Mouse (Mus musculus) ES-Bruce4 (cell line): ENCODE results near the gene Bend3. TPM values are rescaled to one million over a fixed set of nuclear protein-coding genes. Genes with fewer than 3 reads are reported as not detected.

Source experiments
- H3K27ac ChIP-seq: 2 replicates; pipeline ENCODE4 v1.5.1; 2012; ENCODE audit warnings: low read length, inconsistent platforms; ENCODE audit not compliant: insufficient read depth
- H3K27me3 ChIP-seq: 2 replicates; pipeline ENCODE4 v1.6.1; 2012; ENCODE audit warnings: mild to moderate bottlenecking, low read length, inconsistent platforms; ENCODE audit not compliant: control insufficient read depth, poor library complexity, insufficient read depth, severe bottlenecking
- H3K36me3 ChIP-seq: 2 replicates; pipeline ENCODE4 v1.6.1; 2012; ENCODE audit warnings: inconsistent platforms, mild to moderate bottlenecking, low read length, moderate library complexity; ENCODE audit not compliant: control insufficient read depth, poor library complexity, insufficient read depth, severe bottlenecking
- H3K4me1 ChIP-seq: one replicate; pipeline ENCODE4 v1.8.1; 2011; ENCODE audit warnings: low read length; ENCODE audit not compliant: control insufficient read depth, insufficient read depth
- H3K4me3 ChIP-seq: 2 replicates; pipeline ENCODE4 v1.5.1; 2011; ENCODE audit warnings: low read depth, mild to moderate bottlenecking, low read length
- H3K9ac ChIP-seq: 2 replicates; pipeline ENCODE4 v1.6.1; 2012; ENCODE audit warnings: low read depth, mild to moderate bottlenecking, inconsistent platforms; ENCODE audit not compliant: poor library complexity, severe bottlenecking
- H3K9me3 ChIP-seq: replicated peaks from 2 replicates; pipeline ENCODE4 v1.6.1; 2012; ENCODE audit warnings: mild to moderate bottlenecking, low read length, inconsistent platforms; ENCODE audit not compliant: control insufficient read depth, poor library complexity, insufficient read depth, severe bottlenecking
- CTCF ChIP-seq: IDR thresholded peaks from one replicate; pipeline ENCODE4 v1.8.1; 2011; ENCODE audit warnings: low read depth, low read length
- EP300 ChIP-seq: IDR thresholded peaks from 2 replicates; pipeline ENCODE4 v1.6.1; 2011; ENCODE audit warnings: low read depth, low read length; ENCODE audit not compliant: insufficient read depth
- POLR2A ChIP-seq: IDR thresholded peaks from one replicate; pipeline ENCODE4 v1.8.1; 2011; ENCODE audit warnings: low read length; ENCODE audit not compliant: insufficient read depth
- polyA plus RNA-seq: library from polyadenylated mRNA; stranded (reverse); fragments of >200 nt; gene quantifications from 2 replicates; pipeline ENCODE4 v1.2.4, GENCODE M21; 2011; ENCODE audit warnings: low read depth; ENCODE audit not compliant: missing spikeins, insufficient read depth, insufficient read length

Gene Bend3
- polyA plus RNA-seq, 1 experiment, result 18.2 TPM

DNA sequence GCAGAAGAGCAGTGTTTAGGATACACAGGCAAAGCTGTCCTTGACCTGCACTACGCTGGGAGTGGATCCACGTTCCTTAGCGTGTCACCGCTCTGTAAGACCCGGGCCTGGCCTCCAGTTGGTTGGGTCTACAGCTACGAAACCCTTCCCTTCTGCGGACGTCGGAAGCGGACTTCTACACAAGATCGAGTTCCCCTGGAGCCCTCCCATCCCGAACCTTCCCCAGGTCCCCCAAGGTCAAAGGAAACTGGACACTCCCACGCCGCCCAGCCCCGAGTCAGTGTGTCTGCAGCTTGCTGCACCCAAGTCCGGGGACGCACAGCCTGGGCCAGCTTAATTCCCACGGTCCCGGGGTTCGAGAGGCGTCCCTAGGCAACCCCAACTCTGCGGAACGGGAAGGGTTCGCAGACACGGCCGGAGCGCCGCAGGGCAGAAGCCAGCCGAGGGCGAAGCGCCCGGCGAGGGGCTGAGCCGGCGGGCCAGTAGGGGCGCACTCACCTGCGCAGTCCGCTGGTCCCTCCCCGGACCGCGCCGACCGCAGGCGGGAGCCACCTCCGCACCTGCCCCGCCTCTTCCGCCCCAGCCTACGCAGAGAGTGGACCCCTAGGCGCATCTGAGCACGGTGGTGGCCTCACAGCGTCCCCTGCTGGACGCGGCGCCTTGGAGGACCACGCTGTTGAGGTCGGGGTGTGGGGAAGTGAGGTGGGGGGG is 62.0 kb downstream of the Bend3 start, which contains the start of gene 1700021F05Rik:
1700021F05Rik (minus strand) TSS at position 553 of the 711 bp plus-strand sequence.
- Histone ChIP-seq H3K4me3 (peak within 1 kb of the TSS; percentile 95), H3K9ac (peak within 1 kb of the TSS; percentile 66), H3K27me3 (no peaks in the 10 kb centered on the region), H3K36me3 (peaks cover 2% of the 10 kb centered on the region; the same call in 1 of the 2 replicates), H3K4me1 (no peaks in the 10 kb centered on the region), H3K27ac (no peak within 1 kb of the TSS), H3K9me3 (no peaks in the 10 kb centered on the region)
- TF ChIP-seq CTCF (peak; percentile 83), POLR2A (no peak), EP300 (peak; percentile 78; the same call in 1 of the 2 replicates)

DNA sequence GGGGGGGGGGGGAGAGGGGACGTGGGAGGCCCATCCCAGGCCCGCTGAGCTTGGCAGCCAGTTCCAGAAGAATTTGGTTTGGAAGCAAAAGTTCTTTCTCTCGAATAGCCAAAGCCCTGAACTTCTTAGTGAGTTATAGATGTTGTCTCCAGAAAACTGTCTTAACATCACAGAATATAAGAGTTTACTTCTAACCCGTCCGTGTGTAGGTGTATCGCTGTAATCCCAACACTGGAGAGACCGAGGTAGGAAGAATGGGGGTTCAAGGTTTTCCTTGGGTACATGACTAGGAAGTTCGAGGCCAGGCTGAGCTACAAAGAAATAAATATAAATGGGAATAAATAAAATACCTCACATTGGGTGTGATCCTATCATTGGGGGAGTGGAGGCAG is 62.5 kb downstream of the Bend3 start:
- Histone ChIP-seq H3K9me3 (no peaks in the 10 kb centered on the region), H3K4me3 (no peak overlapping the region), H3K4me1 (no peaks in the 10 kb centered on the region), H3K36me3 (no peaks in the 10 kb centered on the region), H3K27me3 (no peaks in the 10 kb centered on the region), H3K9ac (no peak overlapping the region), H3K27ac (no peak overlapping the region)
- no peak for TF ChIP-seq EP300
- TF ChIP-seq CTCF, result no peak
- TF ChIP-seq POLR2A, result no peak

- no peak overlapping the region for H3K27ac ChIP-seq
- H3K4me1 ChIP-seq, result peaks cover 2% of the 10 kb centered on the region
- no peak overlapping the region for H3K4me3 ChIP-seq
- H3K9me3 ChIP-seq, result no peaks in the 10 kb centered on the region
- H3K9ac ChIP-seq, result no peak overlapping the region
- H3K36me3 ChIP-seq, result no peaks in the 10 kb centered on the region
- H3K27me3 ChIP-seq, result no peaks in the 10 kb centered on the region
- TF ChIP-seq EP300 (no peak), POLR2A (no peak), CTCF (peak; percentile 65)
These were observed 70.8 kb downstream of the Bend3 start for GRCm38 (mm10) chr10:43549411-43549810.

GRCm38 (mm10) chr10:43550923-43551322 is 72.3 kb downstream of the Bend3 start:
- Histone ChIP-seq H3K9ac (peak overlapping the region; percentile 37; the same call in 1 of the 2 replicates), H3K27ac (peak overlapping the region; percentile 81)

GRCm38 (mm10) chr10:43551388-43551787 is 72.8 kb downstream of the Bend3 start:
- peak overlapping the region; percentile 37; the same call in 1 of the 2 replicates for H3K9ac ChIP-seq
- peaks cover 2% of the 10 kb centered on the region for H3K4me1 ChIP-seq
- H3K4me3 ChIP-seq, result no peak overlapping the region
- H3K27me3 ChIP-seq, result no peaks in the 10 kb centered on the region
- H3K27ac ChIP-seq, result peak overlapping the region; percentile 81
- TF ChIP-seq EP300 (peak; percentile 97), CTCF (no peak)
- no peaks in the 10 kb centered on the region for H3K36me3 ChIP-seq
- no peaks in the 10 kb centered on the region for H3K9me3 ChIP-seq

More at GRCm38 (mm10) chr10:43550923-43551322, 72.3 kb downstream of the Bend3 start:
- H3K4me1 ChIP-seq, result peaks cover 2% of the 10 kb centered on the region
- no peaks in the 10 kb centered on the region for H3K27me3 ChIP-seq
- H3K9me3 ChIP-seq, result no peaks in the 10 kb centered on the region
- no peak overlapping the region for H3K4me3 ChIP-seq
- no peak for TF ChIP-seq CTCF
- peak; percentile 81 for TF ChIP-seq EP300
- H3K36me3 ChIP-seq, result no peaks in the 10 kb centered on the region

- Histone ChIP-seq H3K27ac (no peak overlapping the region), H3K4me3 (no peak overlapping the region), H3K4me1 (no peaks in the 10 kb centered on the region), H3K9me3 (no peaks in the 10 kb centered on the region), H3K27me3 (no peaks in the 10 kb centered on the region), H3K36me3 (no peaks in the 10 kb centered on the region), H3K9ac (no peak overlapping the region)
- TF ChIP-seq EP300, result no peak
- no peak for TF ChIP-seq CTCF
- TF ChIP-seq POLR2A, result no peak
These were observed 79.1 kb downstream of the Bend3 start for GRCm38 (mm10) chr10:43557630-43558165.
